Mouse (Mus musculus) gastrocnemius, postnatal 25 days (tissue): ENCODE results near the gene Shc2. TPM values are rescaled to one million over a fixed set of nuclear protein-coding genes. Genes with fewer than 3 reads are reported as not detected.

Experiments
- DNase-seq: peaks from one replicate; pipeline ENCODE4 v3.0.0; 2022
- total RNA-seq, 2 experiments: library from RNA; stranded (reverse); gene quantifications; 1 replicate in 1 of 2; 2 replicates in 1 of 2; pipeline ENCODE4 v1.2.3; 2021

Shc2 gene
- total RNA-seq, 2 experiments from 2014 or later = 2.1 to 2.3 TPM

DNA sequence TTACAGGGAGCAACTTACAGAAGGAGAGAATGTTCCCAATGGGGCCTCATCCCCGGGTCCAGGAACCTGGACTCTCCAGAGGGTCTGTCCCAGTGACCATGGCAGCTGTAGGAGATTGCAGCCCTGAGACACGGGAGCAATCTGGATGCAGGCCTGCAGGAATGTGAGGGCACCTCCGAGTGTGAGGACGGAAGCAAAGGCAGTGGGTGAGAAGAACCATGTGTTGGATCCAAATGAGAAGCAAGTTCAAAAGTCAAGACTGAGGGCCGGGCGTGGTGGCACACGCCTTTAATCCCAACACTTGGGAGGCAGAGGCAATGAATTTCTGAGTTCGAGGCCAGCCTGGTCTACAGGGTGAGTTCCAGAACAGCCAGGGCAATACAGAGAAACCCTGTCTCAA is 56.2 kb downstream of the Shc2 start:
- DNase-seq = no peak

DNA sequence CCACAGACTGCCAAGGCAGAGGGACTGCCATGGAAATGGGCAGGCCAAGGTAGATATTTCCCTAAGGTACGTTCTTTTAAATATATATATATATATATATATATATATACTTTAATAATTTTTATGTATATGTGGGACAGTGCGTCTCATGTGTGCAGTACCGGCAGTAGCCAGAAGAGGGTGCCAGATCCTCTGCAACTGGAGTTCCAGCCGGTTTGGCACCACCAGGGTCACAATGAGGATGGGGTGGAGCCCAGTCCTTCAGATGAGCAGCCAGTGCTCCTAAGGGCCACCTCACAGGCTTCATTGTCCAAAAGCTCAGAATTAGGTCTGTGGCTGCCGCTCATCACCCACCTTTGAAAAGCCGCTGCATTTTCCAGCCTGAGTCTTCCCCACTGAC is 56.9 kb downstream of the Shc2 start:
- no peak for DNase-seq

DNA sequence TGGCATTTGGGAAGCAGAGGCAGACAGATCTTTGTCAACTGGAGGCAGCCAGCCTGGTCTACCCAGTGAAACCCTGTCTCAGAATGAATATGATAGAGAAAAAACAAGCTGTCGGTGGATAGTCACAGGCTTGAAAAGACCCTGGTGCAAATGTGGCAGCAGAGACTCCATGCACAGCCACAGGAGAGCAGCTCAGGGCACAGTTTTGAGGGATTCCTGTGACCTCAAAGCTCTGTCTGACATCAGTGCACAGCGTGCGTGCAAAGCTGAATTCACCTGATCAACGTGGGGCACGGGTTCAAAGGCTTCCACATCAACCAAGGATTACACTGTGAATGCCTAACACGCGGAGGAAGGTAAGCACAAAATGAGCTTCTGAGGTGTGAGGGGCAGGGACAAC is 57.4 kb downstream of the Shc2 start:
- DNase-seq = no peak

GRCm38 (mm10) chr10:79579781-79580180 is 57.9 kb downstream of the Shc2 start:
- no peak for DNase-seq

- no peak for DNase-seq
Measured at GRCm38 (mm10) chr10:79578891-79579290, 58.8 kb downstream of the Shc2 start.

DNA sequence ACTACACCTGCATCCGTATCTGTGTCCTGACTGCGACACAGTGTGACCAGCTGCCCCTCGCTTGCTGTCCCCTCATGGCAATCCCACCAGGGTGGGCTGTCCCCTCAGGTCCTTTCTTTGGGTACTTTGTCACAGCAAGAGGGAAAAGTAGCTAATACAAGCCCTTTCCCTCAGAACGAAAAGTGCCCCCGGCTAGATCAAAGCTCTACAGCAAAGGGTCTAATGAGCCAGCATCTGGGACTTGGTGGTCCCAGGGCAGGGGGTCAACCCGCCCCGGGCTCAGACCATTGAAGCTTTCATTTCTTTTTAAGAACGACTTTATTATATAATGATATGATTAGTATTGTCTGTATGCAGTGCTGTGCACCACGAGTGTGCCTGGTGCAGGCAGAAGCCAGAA is 59.4 kb downstream of the Shc2 start:
- no peak for DNase-seq

DNA sequence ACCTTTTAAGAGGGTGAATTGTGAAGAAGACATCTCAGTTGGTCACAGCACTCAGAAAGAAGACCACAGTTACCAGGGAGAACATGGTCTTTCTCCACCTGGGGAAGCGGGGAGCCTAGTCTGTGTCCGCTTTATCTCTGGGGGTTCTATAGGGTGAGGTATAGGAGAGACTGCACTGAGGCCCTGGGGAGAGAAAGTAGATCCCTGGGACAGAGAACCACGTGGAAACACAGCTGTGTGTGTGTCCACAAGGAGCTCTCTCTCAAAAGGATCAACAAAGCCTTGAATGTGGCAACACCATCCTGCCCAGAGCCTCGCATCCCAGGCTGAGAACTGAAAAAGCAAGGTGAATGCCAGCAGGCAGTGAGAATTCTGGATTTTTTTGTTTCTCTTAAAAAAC is 60.3 kb downstream of the Shc2 start:
- DNase-seq = no peak

GRCm38 (mm10) chr10:79575754-79576153 is 62.0 kb downstream of the Shc2 start:
- no peak for DNase-seq

GRCm38 (mm10) chr10:79574796-79575195 is 62.9 kb downstream of the Shc2 start:
- DNase-seq = no peak

- no peak for DNase-seq
Measured at GRCm38 (mm10) chr10:79574350-79574749, 63.4 kb downstream of the Shc2 start.

- peak; percentile 3 for DNase-seq
Measured at GRCm38 (mm10) chr10:79573611-79574010, 64.1 kb downstream of the Shc2 start.

- no peak for DNase-seq
Measured at GRCm38 (mm10) chr10:79571314-79571713, 66.4 kb downstream of the Shc2 start.

DNA sequence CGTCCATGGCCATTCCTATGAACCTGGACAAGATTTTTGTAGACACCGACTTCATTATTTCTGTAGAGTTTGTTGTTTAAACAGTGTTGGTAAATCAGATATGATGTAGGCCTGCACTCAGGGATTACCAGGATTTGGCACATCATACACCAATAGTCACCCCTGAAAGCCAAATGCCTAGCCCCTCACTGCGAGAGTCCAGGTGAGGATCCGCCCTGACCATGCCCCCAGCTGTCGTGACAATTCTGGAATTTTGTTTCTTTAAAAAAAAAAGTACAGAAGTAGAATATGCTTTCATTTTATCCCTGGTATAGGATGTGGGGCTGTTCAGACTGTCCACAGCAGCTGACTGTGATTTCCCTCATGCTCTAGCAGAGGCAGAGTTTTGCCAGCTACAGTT is 67.8 kb downstream of the Shc2 start:
- no peak for DNase-seq

Other genes with a start within 250 kb of the Shc2 start
- gene Vmn2r83, start 169.2 kb downstream of the Shc2 start, total RNA-seq = not detected
- 1 to 10 TPM in 1 of 2 experiments, under 1 TPM in 1; 0.84 to 1.2 TPM for gene Plpp2, start 104.1 kb downstream of the Shc2 start, total RNA-seq
- 10 to 100 TPM; 12.6 to 14.8 TPM for gene Mier2, start 82.7 kb downstream of the Shc2 start, total RNA-seq
- gene Theg, start 50.6 kb downstream of the Shc2 start, total RNA-seq = not detected
- gene C2cd4c, start 23.9 kb downstream of the Shc2 start, total RNA-seq = not detected
- gene Odf3l2, start 7.8 kb upstream of the Shc2 start, total RNA-seq = 10 to 100 TPM; 14.8 to 17.1 TPM
- not detected for gene Madcam1, start 26.6 kb upstream of the Shc2 start, total RNA-seq
- gene Tpgs1, start 31.5 kb upstream of the Shc2 start, total RNA-seq = 10 to 100 TPM; 19.1 to 19.6 TPM
- gene Cdc34, start 44.3 kb upstream of the Shc2 start, total RNA-seq = 100 to 1,000 TPM; 329 to 332 TPM
- 1 to 10 TPM; 4.0 to 4.4 TPM for gene Gzmm, start 51.1 kb upstream of the Shc2 start, total RNA-seq
- gene Bsg, start 66.6 kb upstream of the Shc2 start, total RNA-seq = 100 to 1,000 TPM; 513 to 650 TPM
- gene Hcn2, start 78.7 kb upstream of the Shc2 start, total RNA-seq = under 1 TPM; 0.67 TPM
- 10 to 100 TPM; 26.7 to 27.2 TPM for gene Polrmt, start 108.7 kb upstream of the Shc2 start, total RNA-seq
- gene Fgf22, start 117.2 kb upstream of the Shc2 start, total RNA-seq = not detected
- 10 to 100 TPM; 27.4 to 33.4 TPM for gene Rnf126, start 129.0 kb upstream of the Shc2 start, total RNA-seq
- gene Fstl3, start 139.4 kb upstream of the Shc2 start, total RNA-seq = 1 to 10 TPM; 2.0 to 2.1 TPM
- not detected for gene Prss57, start 153.0 kb upstream of the Shc2 start, total RNA-seq
- gene Palm, start 155.7 kb upstream of the Shc2 start, total RNA-seq = 10 to 100 TPM; 23.6 to 24.8 TPM
- gene Misp, start 183.1 kb upstream of the Shc2 start, total RNA-seq = under 1 TPM in 1 of 2 experiments, not detected in 1; 0.40 TPM
- gene Ptbp1, start 216.5 kb upstream of the Shc2 start, total RNA-seq = 10 to 100 TPM; 26.8 to 27.1 TPM
- gene Prtn3, start 236.6 kb upstream of the Shc2 start, total RNA-seq = under 1 TPM in 1 of 2 experiments, not detected in 1; 0.35 TPM
- under 1 TPM; 0.13 to 0.27 TPM for gene Plppr3, start 236.7 kb upstream of the Shc2 start, total RNA-seq
- gene Elane, start 248.3 kb upstream of the Shc2 start, total RNA-seq = not detected